Mouse (Mus musculus): ENCODE measurements around the gene Il5. TPM values are rescaled to one million over a fixed set of nuclear protein-coding genes. Genes with fewer than 3 reads are reported as not detected.

Gene Il5
- polyA plus RNA-seq, 1 experiment from 2014 or later: not detected

DNA sequence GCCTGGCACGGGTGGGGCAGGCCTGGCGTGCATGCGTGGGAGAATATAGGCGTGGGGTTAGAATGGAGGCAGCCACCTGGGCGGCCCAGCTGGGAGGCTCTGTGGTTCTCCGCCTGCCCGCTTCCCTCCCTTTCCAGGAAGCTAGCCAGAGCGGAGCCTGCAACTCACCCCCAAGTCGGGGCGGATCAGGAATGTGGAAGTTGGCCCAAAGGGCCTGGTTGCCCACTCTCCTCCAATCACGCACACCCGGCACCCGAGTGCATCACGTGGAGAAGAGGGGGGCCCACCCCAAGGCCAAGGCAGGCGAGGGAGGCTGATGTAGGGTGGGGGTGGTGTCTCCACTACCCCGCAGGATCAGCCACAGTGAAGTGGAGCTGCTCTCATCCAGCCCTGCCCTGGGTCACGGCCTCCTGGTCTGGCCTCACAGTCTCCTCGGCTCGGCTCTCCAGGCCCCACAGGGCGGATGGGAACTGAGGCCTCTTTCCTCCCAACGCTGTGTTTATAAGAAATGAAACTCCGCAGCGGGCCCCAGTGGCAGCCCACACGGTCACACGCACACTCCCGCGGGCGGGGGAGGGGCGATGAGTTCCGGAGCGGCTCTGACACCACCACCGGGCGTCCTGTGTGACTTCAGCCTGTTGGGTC, 43.0 kb downstream of the Il5 start:
- Histone ChIP-seq H3K4me2 (replicated peaks) (peak overlapping the region; percentile 54), H3K4me1 (replicated peaks; ENCODE audit: control insufficient read depth, insufficient read depth, low read length) (peaks cover 25% of the 10 kb centered on the region; the same call in 1 of the 2 replicates), H3K27me3 (ENCODE audit: control insufficient read depth, insufficient read depth, low read length) (peaks cover 38% of the 10 kb centered on the region), H3K4me3 (replicated peaks; ENCODE audit: low read length) (peak overlapping the region; percentile 23), H3K9ac (peak overlapping the region; percentile 32; the same call in 1 of the 2 replicates), H3K27ac (peak overlapping the region; percentile 28; the same call in 1 of the 2 replicates), H3K9me3 (ENCODE audit: control insufficient read depth, low read length) (no peaks in the 10 kb centered on the region), H3K36me3 (replicated peaks; ENCODE audit: control insufficient read depth, insufficient read depth) (no peaks in the 10 kb centered on the region)
- ATAC-seq (ENCODE audit: low FRiP score) (peak; percentile 64), DNase-seq (ENCODE audit: low spot score) (peak; percentile 64)
- WGBS: 3% methylated on average over 33 of the region's 33 CpGs

DNA sequence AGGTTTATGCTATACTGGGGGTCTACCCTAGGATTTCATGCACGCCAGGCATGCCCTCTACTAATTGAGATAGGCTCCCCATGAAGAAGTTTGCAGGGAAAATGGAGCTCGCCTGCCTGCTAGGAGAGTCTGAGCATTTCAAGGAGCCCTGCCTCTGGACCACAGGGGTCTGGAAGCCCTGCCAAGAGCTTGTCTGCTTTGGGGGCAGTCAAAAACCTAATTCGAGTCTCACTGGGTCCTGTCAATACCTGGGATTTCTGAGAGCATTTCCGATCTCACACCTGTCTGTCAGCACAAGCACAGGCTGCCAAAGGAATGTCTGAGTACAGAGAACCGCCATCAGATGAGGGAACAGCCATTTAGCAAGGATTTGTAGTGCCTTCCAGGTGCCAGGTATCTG, 44.0 kb downstream of the Il5 start:
- ATAC-seq (ENCODE audit: low FRiP score): no peak
- DNase-seq (ENCODE audit: low spot score): no peak
- H3K4me1 ChIP-seq (replicated peaks; ENCODE audit: control insufficient read depth, insufficient read depth, low read length): peaks cover 19% of the 10 kb centered on the region; the same call in 1 of the 2 replicates
- H3K4me2 ChIP-seq (replicated peaks): no peak overlapping the region
- no peak overlapping the region for H3K9ac ChIP-seq
- H3K27ac ChIP-seq: no peak overlapping the region
- H3K4me3 ChIP-seq (replicated peaks; ENCODE audit: low read length): no peak overlapping the region
- no peaks in the 10 kb centered on the region for H3K9me3 ChIP-seq (ENCODE audit: control insufficient read depth, low read length)
- no peaks in the 10 kb centered on the region for H3K36me3 ChIP-seq (replicated peaks; ENCODE audit: control insufficient read depth, insufficient read depth)
- peaks cover 43% of the 10 kb centered on the region for H3K27me3 ChIP-seq (ENCODE audit: control insufficient read depth, insufficient read depth, low read length)
- WGBS: 41% methylated on average over 5 of the region's 5 CpGs

DNA sequence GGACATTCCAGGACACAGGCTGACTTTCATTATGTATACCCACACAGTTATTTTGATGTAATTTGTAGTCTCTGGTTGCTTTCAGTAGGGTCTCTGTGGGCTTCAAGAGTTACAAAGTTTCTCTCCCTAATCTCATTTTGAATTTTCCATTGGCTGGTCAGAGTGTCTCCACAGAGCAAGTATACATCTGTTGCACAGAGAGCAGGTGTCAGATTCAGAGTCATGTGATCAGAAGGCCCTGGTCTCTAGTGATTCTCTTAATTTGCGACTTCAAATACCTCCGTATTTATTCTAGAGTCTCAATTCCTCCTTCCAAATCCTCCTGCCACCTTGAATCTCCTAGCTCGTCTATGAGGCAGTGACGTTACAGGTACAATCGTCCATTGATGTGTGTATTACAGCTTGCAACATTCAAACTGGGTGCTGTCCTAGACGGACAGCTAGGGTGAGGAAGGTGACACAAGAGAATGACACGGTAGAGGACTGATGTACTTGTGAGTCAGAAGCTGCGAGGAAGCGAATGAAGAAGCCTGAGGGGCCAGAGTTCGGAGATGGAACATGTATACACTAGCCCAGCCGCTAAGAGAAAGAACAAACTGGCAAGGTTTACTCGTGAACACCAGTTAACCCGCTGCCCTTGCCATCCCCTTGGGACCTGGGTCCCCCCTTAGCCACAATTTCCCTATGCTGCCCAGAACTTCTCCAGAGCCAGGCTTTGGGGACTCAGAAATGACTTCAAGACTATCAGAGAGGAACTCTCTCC, 48.0 kb downstream of the Il5 start:
- WGBS: 78% methylated on average over 13 of the region's 13 CpGs
- peaks cover 27% of the 10 kb centered on the region for H3K27me3 ChIP-seq (ENCODE audit: control insufficient read depth, insufficient read depth, low read length)
- no peak overlapping the region for H3K9ac ChIP-seq
- ATAC-seq (ENCODE audit: low FRiP score): no peak
- no peak for DNase-seq (ENCODE audit: low spot score)
- no peak overlapping the region for H3K27ac ChIP-seq
- H3K4me1 ChIP-seq (replicated peaks; ENCODE audit: control insufficient read depth, insufficient read depth, low read length): peaks cover 7% of the 10 kb centered on the region; the same call in 1 of the 2 replicates
- H3K4me2 ChIP-seq (replicated peaks): no peak overlapping the region
- H3K9me3 ChIP-seq (ENCODE audit: control insufficient read depth, low read length): no peaks in the 10 kb centered on the region
- H3K4me3 ChIP-seq (replicated peaks; ENCODE audit: low read length): no peak overlapping the region
- no peaks in the 10 kb centered on the region for H3K36me3 ChIP-seq (replicated peaks; ENCODE audit: control insufficient read depth, insufficient read depth)

DNA sequence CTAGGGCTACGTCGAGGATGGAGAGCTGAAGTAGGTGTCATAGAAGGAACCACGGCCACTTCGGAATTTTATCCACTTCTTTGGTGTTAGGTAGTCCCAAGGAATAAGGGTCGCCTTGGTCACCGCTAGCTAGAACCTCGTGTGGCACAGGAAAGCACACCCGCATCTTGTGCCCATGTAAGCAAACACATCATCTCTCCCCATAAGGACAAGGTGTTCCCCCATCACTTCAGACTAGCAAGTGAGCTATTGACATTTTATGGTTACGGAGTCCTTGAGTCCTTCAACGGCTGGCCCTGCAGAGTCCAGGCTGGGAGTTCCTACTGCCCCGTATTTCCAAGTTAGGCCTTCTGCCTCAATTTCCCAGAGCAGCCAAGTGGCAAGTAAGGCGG, 48.6 kb downstream of the Il5 start:
- no peaks in the 10 kb centered on the region for H3K36me3 ChIP-seq (replicated peaks; ENCODE audit: control insufficient read depth, insufficient read depth)
- H3K9me3 ChIP-seq (ENCODE audit: control insufficient read depth, low read length): no peaks in the 10 kb centered on the region
- peaks cover 6% of the 10 kb centered on the region; the same call in 1 of the 2 replicates for H3K4me1 ChIP-seq (replicated peaks; ENCODE audit: control insufficient read depth, insufficient read depth, low read length)
- peak overlapping the region; percentile 77 for H3K4me3 ChIP-seq (replicated peaks; ENCODE audit: low read length)
- peak overlapping the region; percentile 99 for H3K4me2 ChIP-seq (replicated peaks)
- no peak overlapping the region for H3K9ac ChIP-seq
- DNase-seq (ENCODE audit: low spot score) (no peak), ATAC-seq (ENCODE audit: low FRiP score) (no peak)
- no peak overlapping the region for H3K27ac ChIP-seq
- WGBS: 55% methylated on average over 12 of the region's 12 CpGs
- peaks cover 26% of the 10 kb centered on the region for H3K27me3 ChIP-seq (ENCODE audit: control insufficient read depth, insufficient read depth, low read length)

DNA sequence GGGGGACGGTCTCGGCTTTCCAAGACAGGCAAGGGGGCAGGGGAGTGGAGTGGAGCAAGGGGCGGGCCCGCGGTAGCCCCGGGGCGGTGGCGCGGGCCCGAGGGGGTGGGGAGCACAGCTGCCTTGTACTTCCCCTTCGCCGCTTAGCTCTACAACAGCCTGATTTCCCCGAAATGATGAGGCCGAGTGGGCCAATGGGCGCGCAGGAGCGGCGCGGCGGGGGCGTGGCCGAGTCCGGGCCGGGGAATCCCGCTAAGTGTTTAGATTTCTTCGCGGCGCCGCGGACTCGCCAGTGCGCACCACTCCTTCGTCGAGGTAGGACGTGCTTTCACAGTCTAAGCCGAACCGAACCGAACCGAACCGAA, 49.1 kb downstream of the Il5 start, which contains the start of gene Irf1:
Gene Irf1 (plus strand): TSS at position 255 of the 365 bp plus-strand sequence.
- H3K27me3 ChIP-seq (ENCODE audit: control insufficient read depth, insufficient read depth, low read length): peaks cover 26% of the 10 kb centered on the region
- WGBS: under 1% methylated on average over 38 of the region's 40 CpGs

DNA sequence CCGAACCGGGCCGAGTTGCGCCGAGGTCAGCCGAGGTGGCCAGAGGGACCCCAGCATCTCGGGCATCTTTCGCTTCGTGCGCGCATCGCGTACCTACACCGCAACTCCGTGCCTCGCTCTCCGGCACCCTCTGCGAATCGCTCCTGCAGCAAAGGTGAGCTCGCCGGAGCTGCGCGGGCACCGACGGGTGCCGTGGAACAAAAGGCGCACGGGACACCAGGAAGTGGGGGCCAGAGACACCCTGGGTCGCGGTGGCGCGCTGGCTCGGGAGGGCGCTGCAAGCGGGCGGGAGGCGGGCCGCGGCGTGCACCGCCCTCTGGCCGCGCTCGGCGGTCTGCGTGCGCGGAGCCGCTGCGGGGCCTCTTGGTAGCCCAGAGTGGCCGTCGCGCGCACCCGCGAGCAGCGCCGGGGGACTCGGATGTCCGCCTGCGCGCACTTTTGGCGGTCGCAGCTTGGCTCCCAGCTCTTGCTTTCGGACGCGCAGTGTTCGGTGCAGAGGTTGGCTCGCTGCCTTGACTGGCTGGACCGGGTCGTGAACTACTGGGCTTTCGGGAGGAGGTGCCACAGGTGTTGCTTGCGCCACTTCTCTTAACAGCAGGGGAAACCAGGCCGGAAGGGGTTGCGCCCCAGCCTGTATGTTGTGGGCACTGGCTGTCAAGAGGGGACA, 49.7 kb downstream of the Il5 start:
- Histone ChIP-seq H3K27me3 (ENCODE audit: control insufficient read depth, insufficient read depth, low read length) (peaks cover 26% of the 10 kb centered on the region), H3K4me3 (replicated peaks; ENCODE audit: low read length) (peak overlapping the region; percentile 77), H3K9ac (peak overlapping the region; percentile 65), H3K36me3 (replicated peaks; ENCODE audit: control insufficient read depth, insufficient read depth) (no peaks in the 10 kb centered on the region), H3K9me3 (ENCODE audit: control insufficient read depth, low read length) (no peaks in the 10 kb centered on the region), H3K4me2 (replicated peaks) (peak overlapping the region; percentile 99), H3K4me1 (replicated peaks; ENCODE audit: control insufficient read depth, insufficient read depth, low read length) (peaks cover 6% of the 10 kb centered on the region; the same call in 1 of the 2 replicates), H3K27ac (peak overlapping the region; percentile 9; the same call in 1 of the 2 replicates)
- WGBS: under 1% methylated on average over 73 of the region's 75 CpGs
- DNase-seq (ENCODE audit: low spot score) (peak; percentile 37), ATAC-seq (ENCODE audit: low FRiP score) (peak; percentile 72)

More for the DNA sequence above, 49.1 kb downstream of the Il5 start, which contains the start of gene Irf1:
- Histone ChIP-seq H3K9ac (peak within 1 kb of the TSS; percentile 65), H3K27ac (peak within 1 kb of the TSS; percentile 9; the same call in 1 of the 2 replicates), H3K4me3 (replicated peaks; ENCODE audit: low read length) (peak within 1 kb of the TSS; percentile 77), H3K36me3 (replicated peaks; ENCODE audit: control insufficient read depth, insufficient read depth) (no peaks in the 10 kb centered on the region), H3K9me3 (ENCODE audit: control insufficient read depth, low read length) (no peaks in the 10 kb centered on the region), H3K4me1 (replicated peaks; ENCODE audit: control insufficient read depth, insufficient read depth, low read length) (peaks cover 6% of the 10 kb centered on the region; the same call in 1 of the 2 replicates), H3K4me2 (replicated peaks) (peak within 1 kb of the TSS; percentile 99)
- DNase-seq (ENCODE audit: low spot score) (peak; percentile 83), ATAC-seq (ENCODE audit: low FRiP score) (peak; percentile 88)

DNA sequence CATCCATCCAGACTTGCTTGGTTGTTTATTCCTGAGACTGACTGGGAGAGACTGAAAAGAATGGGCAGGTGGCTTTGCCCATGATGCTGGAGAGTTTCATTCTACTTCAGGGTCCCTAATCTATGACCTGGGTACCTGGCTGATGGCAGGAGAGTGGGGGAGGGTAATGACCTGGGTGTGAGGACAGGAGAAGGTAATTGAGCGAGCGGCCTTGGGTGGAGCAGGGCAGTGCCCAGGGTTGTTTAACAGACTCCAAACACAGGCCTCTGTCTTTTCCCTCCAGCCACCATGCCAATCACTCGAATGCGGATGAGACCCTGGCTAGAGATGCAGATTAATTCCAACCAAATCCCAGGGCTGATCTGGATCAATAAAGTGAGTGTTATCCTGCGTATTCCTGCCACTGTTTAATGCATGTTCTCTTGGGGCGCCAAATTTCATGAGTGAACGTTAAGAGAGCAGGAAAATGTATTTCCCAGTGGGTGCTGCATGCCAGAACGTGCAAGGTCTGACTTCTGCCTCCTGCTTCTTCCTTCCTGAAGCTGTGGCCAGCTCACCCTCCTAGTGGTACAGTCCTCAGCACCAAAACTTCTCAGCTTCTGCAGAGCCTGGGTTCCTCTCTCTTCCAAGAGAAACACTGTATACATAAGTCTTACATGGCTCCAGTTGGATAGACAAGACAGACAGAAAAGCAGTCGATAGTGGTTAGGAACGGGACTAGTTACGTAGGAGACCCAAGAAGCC, 50.6 kb downstream of the Il5 start:
- Histone ChIP-seq H3K36me3 (replicated peaks; ENCODE audit: control insufficient read depth, insufficient read depth) (no peaks in the 10 kb centered on the region), H3K9ac (no peak overlapping the region), H3K27me3 (ENCODE audit: control insufficient read depth, insufficient read depth, low read length) (peaks cover 26% of the 10 kb centered on the region), H3K27ac (no peak overlapping the region), H3K9me3 (ENCODE audit: control insufficient read depth, low read length) (no peaks in the 10 kb centered on the region), H3K4me1 (replicated peaks; ENCODE audit: control insufficient read depth, insufficient read depth, low read length) (peaks cover 6% of the 10 kb centered on the region; the same call in 1 of the 2 replicates), H3K4me3 (replicated peaks; ENCODE audit: low read length) (0 out of 2 replicates have a peak overlapping the region, but pooled peaks have one; percentile 77), H3K4me2 (replicated peaks) (peak overlapping the region; percentile 99; the same call in 1 of the 2 replicates)
- WGBS: 84% methylated on average over 11 of the region's 11 CpGs
- DNase-seq (ENCODE audit: low spot score) (no peak), ATAC-seq (ENCODE audit: low FRiP score) (no peak)

- WGBS: 82% methylated on average over 9 of the region's 9 CpGs
Measured at GRCm38 (mm10) chr11:53772536-53772935, 51.9 kb downstream of the Il5 start.

More at GRCm38 (mm10) chr11:53772536-53772935, 51.9 kb downstream of the Il5 start:
- H3K27ac ChIP-seq: no peak overlapping the region
- H3K4me3 ChIP-seq (replicated peaks; ENCODE audit: low read length): no peak overlapping the region
- no peaks in the 10 kb centered on the region for H3K9me3 ChIP-seq (ENCODE audit: control insufficient read depth, low read length)
- H3K4me1 ChIP-seq (replicated peaks; ENCODE audit: control insufficient read depth, insufficient read depth, low read length): peaks cover 6% of the 10 kb centered on the region; the same call in 1 of the 2 replicates
- H3K9ac ChIP-seq: no peak overlapping the region
- peaks cover 26% of the 10 kb centered on the region for H3K27me3 ChIP-seq (ENCODE audit: control insufficient read depth, insufficient read depth, low read length)
- H3K4me2 ChIP-seq (replicated peaks): no peak overlapping the region
- DNase-seq (ENCODE audit: low spot score) (no peak), ATAC-seq (ENCODE audit: low FRiP score) (no peak)
- no peaks in the 10 kb centered on the region for H3K36me3 ChIP-seq (replicated peaks; ENCODE audit: control insufficient read depth, insufficient read depth)
